Mouse (Mus musculus) retina, embryonic 14.5 days (tissue): ENCODE measurements around the gene Cemip.
"Not testable (repeated sequence)": the region's sequence is repeated elsewhere in the genome, so short reads cannot be mapped to it uniquely, and the experiment has no call there.

ENCODE experiments used
- DNase-seq: peaks from one replicate; pipeline ENCODE4 v3.0.0-alpha.2; 2015; ENCODE audit warnings: low spot score

Cemip gene

DNA sequence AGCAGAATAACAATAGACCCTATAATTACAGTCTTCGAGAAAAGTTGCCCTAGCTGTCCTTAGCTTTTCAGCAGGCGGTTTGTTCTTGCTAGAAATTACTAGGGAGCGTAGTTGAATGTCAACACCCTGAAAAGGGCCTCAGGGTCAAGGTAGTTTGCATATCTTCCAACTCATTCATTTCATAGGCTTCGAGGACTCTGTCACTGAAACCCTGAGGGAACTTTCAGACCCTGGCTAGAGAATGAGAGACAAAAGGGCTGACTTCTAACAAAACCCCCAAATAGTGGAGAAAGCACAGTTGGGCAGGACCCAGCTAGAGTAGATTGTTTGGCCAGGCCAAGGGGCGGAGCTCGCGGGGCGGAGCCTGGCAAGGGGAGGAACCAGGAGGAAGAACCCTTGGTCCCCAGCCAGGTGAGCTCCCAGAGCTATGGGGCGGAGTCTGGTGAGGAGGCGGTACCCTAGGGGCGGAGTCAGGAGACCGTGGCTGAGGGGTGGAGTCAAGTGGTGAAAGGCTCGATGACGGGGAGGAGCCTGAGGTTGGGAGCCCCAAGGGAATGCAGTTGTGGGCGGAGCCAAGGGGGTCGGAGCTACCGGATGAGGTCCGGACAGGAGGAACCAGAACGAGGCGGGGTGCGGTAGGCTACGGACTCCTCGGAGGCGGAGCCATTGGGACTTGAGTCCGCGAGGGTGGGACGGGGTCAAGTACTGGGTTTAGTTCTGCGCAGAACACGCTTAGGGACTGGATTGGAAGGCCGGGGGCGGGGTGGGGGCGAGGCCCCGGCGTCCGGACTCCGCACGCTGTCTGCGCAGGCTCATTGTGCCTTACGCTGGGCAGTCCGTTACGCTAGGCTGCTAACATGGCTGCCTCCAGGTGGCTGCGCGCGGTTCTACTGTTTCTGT is 194.6 kb downstream of the Cemip start:
- peak; percentile 98 for DNase-seq

DNA sequence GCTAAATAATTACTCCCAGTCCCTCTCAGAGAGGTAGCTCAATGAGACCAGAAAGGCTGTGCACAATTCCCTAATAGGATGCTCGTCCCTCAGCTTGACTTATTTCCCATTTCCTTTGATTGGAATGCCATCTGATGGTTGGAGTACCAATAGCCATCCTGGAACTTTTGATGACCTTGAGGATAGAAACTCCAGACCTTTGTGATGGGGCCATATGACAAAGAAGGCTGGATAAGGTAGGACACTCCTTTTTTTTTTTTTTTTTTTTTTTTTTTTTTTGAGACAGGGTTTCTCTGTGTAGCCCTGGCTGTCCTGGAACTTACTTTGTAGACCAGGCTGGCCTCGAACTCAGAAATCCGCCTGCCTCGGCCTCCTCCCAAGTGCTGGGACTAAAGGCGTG is 196.4 kb downstream of the Cemip start:
- DNase-seq, result not testable (repeated sequence)

DNA sequence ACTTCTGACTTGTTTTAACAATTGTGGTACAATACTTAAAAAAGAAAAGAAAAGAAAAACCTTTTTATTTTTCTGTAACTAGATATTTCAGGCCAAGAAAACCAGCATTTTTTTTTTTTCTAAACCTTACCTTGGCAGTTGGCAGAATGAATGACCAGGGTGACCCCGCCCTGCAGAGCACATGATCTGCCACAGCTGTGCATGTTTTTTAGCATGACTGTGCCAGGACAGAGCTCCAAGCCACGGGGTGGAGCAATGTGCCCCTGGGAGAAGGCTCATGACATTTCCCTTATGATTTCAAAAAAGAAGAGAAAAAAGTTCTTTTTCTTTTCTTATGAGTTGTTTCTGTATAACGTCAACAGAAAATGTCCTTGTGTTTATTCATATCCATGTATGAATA is 196.9 kb downstream of the Cemip start:
- DNase-seq, result no peak

DNA sequence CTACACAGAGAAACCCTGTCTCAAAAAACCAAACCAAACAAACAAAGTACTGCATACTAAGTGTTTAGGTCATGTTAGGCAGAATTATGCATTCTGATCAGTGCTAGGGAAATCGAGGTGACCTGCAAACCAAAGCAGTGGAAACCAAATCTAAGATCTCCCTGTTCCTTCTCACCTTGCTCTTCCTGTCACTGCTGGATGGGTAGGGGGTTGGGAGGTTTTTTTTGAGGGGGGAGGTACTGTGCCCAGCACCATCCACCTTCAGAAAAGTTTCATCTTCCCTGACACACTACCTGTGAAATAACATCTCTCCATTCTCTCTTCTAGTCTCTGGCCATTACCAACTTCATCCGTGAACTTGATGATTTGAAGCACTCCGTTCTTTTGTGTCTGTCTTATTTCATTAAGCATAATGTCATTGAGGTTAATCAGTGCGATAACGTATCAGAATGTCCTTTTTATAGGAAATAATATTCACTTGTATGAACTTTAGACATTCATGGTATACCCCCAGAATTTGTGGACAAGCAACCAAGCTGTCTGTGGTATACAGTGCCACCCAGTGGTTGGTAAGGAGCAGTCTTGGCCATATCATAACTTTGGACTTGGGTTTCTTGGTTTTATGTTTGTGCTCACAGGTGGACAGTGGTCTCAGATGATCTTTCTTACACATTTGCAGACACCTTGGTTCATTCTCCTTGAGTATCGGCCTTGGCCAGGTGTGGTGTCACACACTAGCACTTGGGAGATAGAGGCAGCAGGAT is 199.8 kb downstream of the Cemip start:
- DNase-seq, result no peak

DNA sequence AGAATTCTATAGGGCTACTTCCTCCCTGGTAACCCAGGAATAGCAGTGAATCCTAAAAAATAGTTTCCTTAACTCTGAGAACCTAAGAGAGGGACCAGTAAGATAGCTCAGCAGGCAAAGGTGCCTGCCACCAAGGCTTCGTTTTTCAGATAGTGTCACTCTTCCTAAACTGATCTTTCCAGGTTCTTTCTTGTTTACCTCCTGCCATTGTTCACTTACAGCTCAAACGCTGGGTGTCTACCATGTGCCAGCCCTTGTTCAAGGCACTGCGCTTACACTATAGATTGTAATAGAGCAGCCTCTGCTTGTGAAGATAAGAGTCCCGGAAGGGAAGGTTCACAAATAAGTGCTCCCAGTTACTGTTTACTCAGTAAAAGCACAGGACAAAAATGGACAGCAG is 200.5 kb downstream of the Cemip start:
- no peak for DNase-seq

DNA sequence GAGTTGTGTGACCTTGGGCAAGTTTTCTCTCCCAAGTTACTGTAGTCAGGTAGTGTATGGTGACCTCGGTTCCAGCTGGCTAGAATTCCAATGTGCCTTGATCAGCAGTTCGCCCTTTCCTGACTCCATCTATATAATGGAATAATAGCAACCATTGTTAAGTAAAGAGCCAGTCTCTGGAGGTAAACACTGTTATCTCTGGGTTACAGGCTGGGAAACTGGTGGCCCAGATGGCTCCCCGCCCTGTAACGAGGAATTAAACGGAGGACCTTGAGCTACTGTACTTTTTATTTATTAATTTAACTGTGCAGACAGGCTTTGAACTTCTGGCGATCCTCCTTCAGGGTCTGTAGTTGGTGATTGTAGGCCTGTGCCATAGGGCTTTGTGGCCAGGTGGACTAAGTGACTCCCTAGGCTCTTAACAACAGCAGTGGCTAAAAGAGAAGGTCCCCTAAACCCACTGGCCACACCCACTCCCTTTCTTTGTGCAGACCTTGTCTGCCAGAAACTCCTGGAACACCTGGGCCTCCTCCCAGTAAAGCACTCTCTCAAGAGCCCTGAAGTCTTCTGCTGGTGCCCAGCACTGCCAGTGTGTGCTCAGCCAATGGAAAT is 201.3 kb downstream of the Cemip start:
- DNase-seq, result no peak

DNA sequence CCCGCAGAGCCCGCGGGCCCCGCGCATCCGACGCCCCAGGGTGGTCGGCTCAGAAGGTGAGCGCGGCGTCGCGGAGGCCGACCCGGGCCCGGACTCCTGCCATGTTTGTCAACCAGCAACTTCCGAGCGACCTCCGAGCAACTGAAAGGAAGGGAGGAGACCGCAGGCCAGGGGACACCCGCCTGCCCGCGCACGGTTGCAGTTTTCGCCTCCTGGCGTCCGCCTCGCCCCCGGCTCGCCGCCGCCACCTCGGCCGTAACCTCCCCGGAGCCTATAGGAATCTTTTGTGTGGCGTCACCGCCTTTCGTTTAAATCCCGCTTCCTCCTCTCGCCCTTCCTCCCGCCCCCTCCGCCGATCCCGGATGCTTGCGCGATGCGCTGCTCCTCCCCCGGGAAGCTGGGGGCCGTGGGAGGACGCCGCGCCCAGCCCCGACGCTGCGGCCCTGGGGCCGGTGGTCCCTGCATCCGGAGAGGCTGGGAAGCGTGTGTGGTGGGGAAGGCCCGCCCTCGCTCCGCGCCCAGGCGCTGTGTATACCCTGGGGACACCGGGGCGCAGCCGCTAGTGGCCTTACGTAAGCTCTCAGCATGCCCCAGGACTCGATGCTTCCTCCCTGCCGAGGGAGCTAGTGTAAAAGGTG is 202.2 kb downstream of the Cemip start, which contains the start of the genes Tlnrd1 and Mesd:
Tlnrd1 (minus strand) TSS at position 285 of the 638 bp plus-strand sequence.
Mesd (plus strand) TSS at position 446 of the 638 bp plus-strand sequence.
- peak; percentile 86 for DNase-seq

DNA sequence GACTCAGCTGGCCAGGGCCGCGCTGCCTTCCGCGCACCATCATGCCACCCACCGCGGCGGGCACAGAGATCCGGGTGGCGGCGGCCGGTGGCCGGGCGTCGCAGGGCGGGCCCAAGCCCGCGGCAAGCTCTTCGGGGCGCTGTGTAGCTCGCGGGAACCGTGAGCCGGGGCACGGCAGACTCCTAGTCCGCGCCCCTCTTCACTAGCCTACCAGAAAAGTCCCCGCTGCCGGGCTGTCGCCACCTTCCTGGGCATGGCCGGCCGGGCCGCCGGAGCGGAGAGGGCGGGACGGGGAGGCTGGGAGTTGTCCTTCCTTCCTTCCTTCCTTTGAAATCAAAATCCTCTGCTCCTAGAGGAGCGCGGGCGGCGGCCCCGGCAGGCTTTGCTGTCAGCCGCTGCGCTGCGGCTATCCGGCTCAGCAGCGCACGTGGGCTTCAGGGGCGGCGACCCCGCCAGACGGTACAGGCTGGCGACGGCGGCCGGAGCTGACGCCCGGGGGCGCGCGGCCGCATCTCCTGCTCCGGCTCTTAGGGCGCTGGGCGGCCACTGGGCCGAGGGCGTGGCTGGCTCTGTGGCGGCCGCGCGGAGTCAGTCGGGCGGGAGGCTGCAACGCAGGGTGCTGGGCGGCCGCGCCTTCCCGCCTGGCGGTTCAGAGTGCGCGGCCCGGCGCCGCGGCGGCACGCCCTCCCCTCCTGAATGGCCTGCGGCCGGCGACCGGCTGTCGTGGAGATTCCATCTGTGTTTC is 202.9 kb downstream of the Cemip start:
- peak; percentile 79 for DNase-seq
